Mouse (Mus musculus) activated CD4-positive, CD25-positive, alpha-beta regulatory T cell, adult 4 months (primary cell): ENCODE results near the gene Zfp583. TPM values are rescaled to one million over a fixed set of nuclear protein-coding genes. Genes with fewer than 3 reads are reported as not detected.
A peak's percentile ranks its signal among the peaks of the same experiment; 100 is the strongest.
"Not testable (repeated sequence)": the region's sequence is repeated elsewhere in the genome, so short reads cannot be mapped to it uniquely, and the experiment has no call there.

ENCODE experiments used
- ATAC-seq: one replicate; pipeline ENCODE4 v1.8.0; 2017
- polyA plus RNA-seq, 2 experiments: library from polyadenylated mRNA; unstranded; fragments of 100-300 nt; shearing (Covaris generic); gene quantifications; one replicate each; pipeline ENCODE4 v1.2.1; 2017

Zfp583 gene
- 1 to 10 TPM in 1 of 2 experiments, not detected in 1; 1.1 TPM for polyA plus RNA-seq

- ATAC-seq: peak; percentile 73
Measured at GRCm38 (mm10) chr7:6331233-6331956, at the start of gene Zfp583. TSS of gene Zfp583 (minus strand) at chr7:6331285.

GRCm38 (mm10) chr7:6378441-6378840 lies 47.4 kb upstream of the Zfp583 start:
- ATAC-seq: no peak

- ATAC-seq: no peak
Measured at GRCm38 (mm10) chr7:6372993-6373392, 41.9 kb upstream of the Zfp583 start.

- no peak for ATAC-seq
Measured at GRCm38 (mm10) chr7:6369460-6369859, 38.4 kb upstream of the Zfp583 start.

GRCm38 (mm10) chr7:6368146-6368545 lies 37.1 kb upstream of the Zfp583 start:
- ATAC-seq: not testable (repeated sequence)

- no peak for ATAC-seq
Measured at GRCm38 (mm10) chr7:6367185-6367584, 36.1 kb upstream of the Zfp583 start.

- ATAC-seq: no peak
Measured at GRCm38 (mm10) chr7:6364761-6365160, 33.7 kb upstream of the Zfp583 start.

GRCm38 (mm10) chr7:6363047-6363488 lies 32.0 kb upstream of the Zfp583 start, which contains the start of gene Zfp78:
TSS of gene Zfp78 (plus strand) at chr7:6363280.
- peak; percentile 66 for ATAC-seq

GRCm38 (mm10) chr7:6362268-6363046 lies 31.4 kb upstream of the Zfp583 start:
- peak; percentile 74 for ATAC-seq

GRCm38 (mm10) chr7:6361756-6362155 lies 30.7 kb upstream of the Zfp583 start:
- ATAC-seq: no peak

GRCm38 (mm10) chr7:6360477-6361060 lies 29.5 kb upstream of the Zfp583 start:
- ATAC-seq: no peak

- ATAC-seq: no peak
Measured at GRCm38 (mm10) chr7:6358937-6359590, 28.0 kb upstream of the Zfp583 start.

GRCm38 (mm10) chr7:6358121-6358520 lies 27.0 kb upstream of the Zfp583 start:
- ATAC-seq: no peak

GRCm38 (mm10) chr7:6344124-6344523 lies 13.0 kb upstream of the Zfp583 start:
- ATAC-seq: no peak

GRCm38 (mm10) chr7:6343501-6344071 lies 12.5 kb upstream of the Zfp583 start, which contains the start of gene Gm3854:
TSS of gene Gm3854 (plus strand) at chr7:6343759.
- peak; percentile 49 for ATAC-seq

GRCm38 (mm10) chr7:6339865-6340264 lies 8.8 kb upstream of the Zfp583 start:
- ATAC-seq: no peak

- ATAC-seq: no peak
Measured at GRCm38 (mm10) chr7:6330458-6331232, 440 bp downstream of the Zfp583 start.

GRCm38 (mm10) chr7:6300796-6301195 lies 30.3 kb downstream of the Zfp583 start:
- not testable (repeated sequence) for ATAC-seq

- not testable (repeated sequence) for ATAC-seq
Measured at GRCm38 (mm10) chr7:6291121-6291520, 40.0 kb downstream of the Zfp583 start.

GRCm38 (mm10) chr7:6286921-6287531 lies 44.1 kb downstream of the Zfp583 start:
- ATAC-seq: no peak
